ENCODE assay signal across 9 mouse cellular contexts in genomic region chrX:168794974-168795858, GRCm38 (mm10). TPM values are rescaled to one million over a fixed set of nuclear protein-coding genes. Genes with fewer than 3 reads are reported as not detected.
DNase-seq lines count a peak whose midpoint lies in the region; ATAC-seq and TF ChIP-seq lines count a peak whose summit lies in the region.
"Had no signal": no experiment of that assay in that cellular context is flagged by ENCODE, and none has a peak within 500 bp of the region (broad histone marks: within the 10 kb centered on the region; RNA-seq: fewer than 3 reads in every experiment).

Arhgap6 (plus strand) TSS chrX:168795099.

- peak within 1 kb of the TSS; percentile 81 for H3K4me2 ChIP-seq in lung, embryonic 16.5 days (ENCODE audit: low read depth, low read length)

- H3K4me3 ChIP-seq in embryonic facial prominence, embryonic 10.5 days = peak within 1 kb of the TSS; percentile 58
- H3K4me3 ChIP-seq in kidney, adult 2 months (ENCODE audit: insufficient read depth, low read depth, low read length) = peak within 1 kb of the TSS; percentile 38
- H3K4me3 ChIP-seq in lung, embryonic 16.5 days (ENCODE audit: low read length) = peak within 1 kb of the TSS; percentile 53
- H3K4me3 ChIP-seq in olfactory bulb, adult 2 months (ENCODE audit: insufficient read depth, low read depth, low read length) = peak within 1 kb of the TSS; percentile 44

- DNase-seq in left cerebral cortex, postnatal 36 days (ENCODE audit: low spot score in 2 of 2) = peak; percentile 2 to 4
- no peak for DNase-seq in left cerebral cortex, postnatal 14 days (ENCODE audit: low spot score in 2 of 2)
- DNase-seq in embryonic facial prominence, embryonic 10.5 days (ENCODE audit: low spot score) = peak; percentile 53
- peak; percentile 40 to 41 for DNase-seq in heart, adult 9 months (ENCODE audit: low spot score in 2 of 2)
- DNase-seq in kidney, adult 2 months = peak; percentile 32
- DNase-seq in layer of hippocampus, adult 9-11 months = no peak

- WGBS in embryonic facial prominence, embryonic 10.5 days = 18% methylated on average over 48 of the region's 48 CpGs
- under 1% methylated on average over 44 of the region's 48 CpGs for WGBS in kidney, adult 2 months
- 20% methylated on average over 47 of the region's 48 CpGs for WGBS in lung, embryonic 16.5 days
- 21% methylated on average over 45 of the region's 48 CpGs for WGBS in olfactory bulb, adult 2 months

- no peaks in the 10 kb centered on the region for H3K36me3 ChIP-seq in embryonic facial prominence, embryonic 10.5 days (replicated peaks)
- H3K36me3 ChIP-seq in kidney, adult 2 months (ENCODE audit: control insufficient read depth, insufficient read depth, low read length) = no peaks in the 10 kb centered on the region
- H3K36me3 ChIP-seq in lung, embryonic 16.5 days (ENCODE audit: control insufficient read depth, insufficient read depth, low read length) = no peaks in the 10 kb centered on the region

- peak within 1 kb of the TSS; percentile 59 for H3K9ac ChIP-seq in lung, embryonic 16.5 days (ENCODE audit: low read length)

- no peak within 1 kb of the TSS for H3K27ac ChIP-seq in embryonic facial prominence, embryonic 10.5 days (replicated peaks)
- no peak within 1 kb of the TSS for H3K27ac ChIP-seq in kidney, adult 2 months (ENCODE audit: insufficient read depth, low read depth, low read length)
- peak within 1 kb of the TSS; percentile 69 for H3K27ac ChIP-seq in lung, embryonic 16.5 days (ENCODE audit: low read length)
- no peak within 1 kb of the TSS for H3K27ac ChIP-seq in olfactory bulb, adult 2 months (ENCODE audit: insufficient read depth, low read depth, low read length)

- no peaks in the 10 kb centered on the region for H3K9me3 ChIP-seq in embryonic facial prominence, embryonic 10.5 days
- no peaks in the 10 kb centered on the region for H3K9me3 ChIP-seq in lung, embryonic 16.5 days (ENCODE audit: control insufficient read depth, low read length)

- TF ChIP-seq CTCF in kidney, adult 2 months (conservative IDR thresholded peaks at IDR 0.05; ENCODE audit: insufficient read depth, insufficient read length, low read depth, low read length) = no peak
- no peak for TF ChIP-seq CTCF in olfactory bulb, adult 2 months (IDR thresholded peaks at IDR 0.05; ENCODE audit: insufficient read depth, low read depth, low read length)

- ATAC-seq in lung, embryonic 16.5 days (ENCODE audit: low read depth) = peak; percentile 88

- no peak for TF ChIP-seq POLR2A in kidney, adult 2 months (IDR thresholded peaks at IDR 0.05; ENCODE audit: low read depth, low read length)
- TF ChIP-seq POLR2A in olfactory bulb, adult 2 months (IDR thresholded peaks at IDR 0.05; ENCODE audit: insufficient read depth, low read depth, low read length) = no peak

- 0 out of 2 replicates have a peak, but pooled peaks cover 4% of the 10 kb centered on the region for H3K4me1 ChIP-seq in embryonic facial prominence, embryonic 10.5 days
- H3K4me1 ChIP-seq in kidney, adult 2 months (ENCODE audit: control insufficient read depth, insufficient read depth, low read length) = no peaks in the 10 kb centered on the region
- no peaks in the 10 kb centered on the region for H3K4me1 ChIP-seq in lung, embryonic 16.5 days (replicated peaks; ENCODE audit: control insufficient read depth, insufficient read depth, low read length)
- H3K4me1 ChIP-seq in olfactory bulb, adult 2 months (ENCODE audit: control insufficient read depth, insufficient read depth, low read length) = peaks cover 17% of the 10 kb centered on the region; the same call in 1 of the 2 replicates

- H3K27me3 ChIP-seq in embryonic facial prominence, embryonic 10.5 days (replicated peaks; ENCODE audit: low read depth, poor library complexity, severe bottlenecking) = peaks cover 86% of the 10 kb centered on the region
- no peaks in the 10 kb centered on the region for H3K27me3 ChIP-seq in kidney, adult 2 months (replicated peaks; ENCODE audit: control insufficient read depth, insufficient read depth, low read length)
- H3K27me3 ChIP-seq in lung, embryonic 16.5 days (ENCODE audit: control insufficient read depth, insufficient read depth, low read depth, low read length) = peaks cover 8% of the 10 kb centered on the region; the same call in 1 of the 2 replicates
- H3K27me3 ChIP-seq: CH12.LX had no signal

- intact Hi-C loops in left cerebral cortex, postnatal 36 days (cut with DNase I) = no loop called here
- intact Hi-C loops in left cerebral cortex, postnatal 14 days (cut with DNase I) = no loop called here

RNA-seq across cellular contexts. Expression of gene Arhgap6, which starts in this region (rescaled TPM):
- total RNA-seq in left cerebral cortex, postnatal 36 days (2021) = 10 to 100 TPM in 1 of 2 experiments, 1 to 10 TPM in 1; 6.4 to 10.5 TPM
- total RNA-seq in left cerebral cortex, postnatal 14 days (2021) = 1 to 10 TPM; 5.1 to 6.6 TPM
- polyA plus RNA-seq in embryonic facial prominence, embryonic 10.5 days (2016; fragmentation: Nextera tagmentation; extraction: Ambion mirVana) = 0.78 and 0.91 TPM in 2 replicates
- 3.9 and 4.0 TPM in 2 replicates for polyA plus RNA-seq in kidney, adult 2 months (2012; rRNA removed)
- 13.1 and 13.7 TPM in 2 replicates for polyA plus RNA-seq in lung, embryonic 16.5 days (2015; fragmentation: Nextera tagmentation; extraction: Ambion mirVana)
- not detected in 2 replicates for polyA plus RNA-seq in olfactory bulb, adult 2 months (2012; ENCODE audit: insufficient read depth, insufficient read length, low replicate concordance, missing spikeins)

Comparison
In these comparisons a context has a peak if more than half of its experiments do, and no peak if none do; other contexts are left out.
1. DNase-seq: peak in left cerebral cortex, postnatal 36 days (2 of 2), heart, adult 9 months (2 of 2) and kidney, adult 2 months (single experiment); none in left cerebral cortex, postnatal 14 days (0 of 2) and layer of hippocampus, adult 9-11 months (single experiment).
2. Peak in DNase-seq and H3K4me3 ChIP-seq in embryonic facial prominence, embryonic 10.5 days; RNA of the gene not detected or under 1 TPM.
3. Peak in every context shown above with its lines, with median percentiles within 50 percentile points of each other: H3K4me3 ChIP-seq.